Mouse (Mus musculus): ENCODE results near the gene Ddr2. TPM values are rescaled to one million over a fixed set of nuclear protein-coding genes. Genes with fewer than 3 reads are reported as not detected.

Gene Ddr2
- polyA plus RNA-seq, 1 experiment from 2014 or later: 7.9 TPM

DNA sequence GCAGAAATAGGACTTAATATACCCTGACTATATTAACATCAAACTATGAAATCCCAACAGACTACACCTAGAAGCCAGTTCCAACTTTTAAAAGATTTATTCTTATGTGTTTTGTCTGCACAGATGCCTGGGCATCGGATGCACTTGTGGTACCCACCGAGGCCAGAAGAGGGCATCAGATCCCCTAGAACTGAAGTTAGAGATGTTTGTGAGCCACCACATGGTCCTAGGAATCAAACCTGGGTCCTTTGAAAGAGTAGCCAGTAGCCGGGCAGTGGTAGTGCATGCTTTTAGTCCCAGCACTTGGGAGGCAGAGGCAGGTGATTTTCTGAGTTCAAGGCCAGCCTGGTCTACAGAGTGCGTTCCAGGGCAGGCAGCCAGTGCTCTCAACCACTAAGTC, 159.9 kb downstream of the Ddr2 start:
- 95% methylated on average over 4 of the region's 4 CpGs for WGBS
- peaks cover 24% of the 10 kb centered on the region for H3K36me3 ChIP-seq (ENCODE audit: control insufficient read depth, insufficient read depth)

DNA sequence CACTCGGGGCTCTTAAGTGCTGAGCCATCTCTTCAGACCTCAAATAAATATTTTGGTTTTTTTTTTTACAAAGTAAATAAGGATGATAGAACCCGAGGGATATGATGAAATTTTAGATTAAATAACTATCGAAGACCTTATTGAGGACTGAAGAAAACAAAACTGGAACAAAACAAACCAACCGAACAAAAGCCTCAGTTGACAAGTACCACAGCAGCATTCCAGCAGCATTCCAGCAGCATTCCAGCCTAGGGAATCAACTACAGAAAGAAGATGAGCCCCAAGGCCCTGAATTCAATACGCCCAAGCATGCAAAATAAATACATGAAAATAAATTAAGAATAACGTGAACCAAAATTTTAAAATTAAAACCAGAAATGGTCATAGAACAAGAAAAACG, 160.6 kb downstream of the Ddr2 start:
- 86% methylated on average over 7 of the region's 7 CpGs for WGBS
- no peak overlapping the region for H3K9ac ChIP-seq (replicated peaks; ENCODE audit: low read depth, low read length)
- ATAC-seq: no peak
- H3K4me2 ChIP-seq (ENCODE audit: low read length): no peak overlapping the region
- no peak overlapping the region for H3K27ac ChIP-seq (ENCODE audit: low read length)
- no peaks in the 10 kb centered on the region for H3K27me3 ChIP-seq (replicated peaks; ENCODE audit: control insufficient read depth, insufficient read depth, low read length)
- no peaks in the 10 kb centered on the region for H3K4me1 ChIP-seq (replicated peaks; ENCODE audit: control insufficient read depth, insufficient read depth, low read length)
- H3K4me3 ChIP-seq (replicated peaks; ENCODE audit: low read length): no peak overlapping the region
- H3K9me3 ChIP-seq (ENCODE audit: control insufficient read depth, low read length): peaks cover 1% of the 10 kb centered on the region; the same call in 1 of the 2 replicates
- H3K36me3 ChIP-seq (ENCODE audit: control insufficient read depth, insufficient read depth): peaks cover 20% of the 10 kb centered on the region

More for the DNA sequence above, 159.9 kb downstream of the Ddr2 start:
- H3K4me2 ChIP-seq (ENCODE audit: low read length): no peak overlapping the region
- no peak for ATAC-seq
- H3K9me3 ChIP-seq (ENCODE audit: control insufficient read depth, low read length): no peaks in the 10 kb centered on the region
- no peaks in the 10 kb centered on the region for H3K4me1 ChIP-seq (replicated peaks; ENCODE audit: control insufficient read depth, insufficient read depth, low read length)
- H3K4me3 ChIP-seq (replicated peaks; ENCODE audit: low read length): no peak overlapping the region
- H3K9ac ChIP-seq (replicated peaks; ENCODE audit: low read depth, low read length): no peak overlapping the region
- H3K27me3 ChIP-seq (replicated peaks; ENCODE audit: control insufficient read depth, insufficient read depth, low read length): no peaks in the 10 kb centered on the region
- no peak overlapping the region for H3K27ac ChIP-seq (ENCODE audit: low read length)

DNA sequence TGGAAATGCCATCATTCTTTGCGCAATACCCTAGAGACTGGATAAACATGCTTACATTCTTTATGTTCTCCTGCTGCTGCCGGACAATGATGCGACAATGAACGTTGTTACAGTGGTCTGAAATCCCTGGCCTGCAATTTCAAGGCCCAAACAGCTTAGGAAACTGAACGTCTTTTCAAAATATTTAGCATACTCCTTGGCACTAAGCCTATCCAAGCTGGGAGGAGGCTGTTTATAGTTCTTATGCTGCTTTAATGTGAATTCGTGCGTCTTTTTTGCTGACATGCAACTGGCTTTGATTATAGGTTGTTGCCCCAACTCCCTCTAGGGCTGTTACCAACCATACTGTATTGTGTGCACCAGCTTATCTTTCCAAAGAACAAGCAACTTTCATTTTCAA, 161.7 kb downstream of the Ddr2 start:
- H3K4me3 ChIP-seq (replicated peaks; ENCODE audit: low read length): no peak overlapping the region
- H3K27me3 ChIP-seq (replicated peaks; ENCODE audit: control insufficient read depth, insufficient read depth, low read length): no peaks in the 10 kb centered on the region
- H3K9me3 ChIP-seq (ENCODE audit: control insufficient read depth, low read length): peaks cover 7% of the 10 kb centered on the region
- 78% methylated on average over 7 of the region's 7 CpGs for WGBS
- H3K9ac ChIP-seq (replicated peaks; ENCODE audit: low read depth, low read length): no peak overlapping the region
- H3K36me3 ChIP-seq (ENCODE audit: control insufficient read depth, insufficient read depth): peaks cover 11% of the 10 kb centered on the region
- no peak for ATAC-seq
- no peaks in the 10 kb centered on the region for H3K4me1 ChIP-seq (replicated peaks; ENCODE audit: control insufficient read depth, insufficient read depth, low read length)
- H3K27ac ChIP-seq (ENCODE audit: low read length): no peak overlapping the region
- no peak overlapping the region for H3K4me2 ChIP-seq (ENCODE audit: low read length)

DNA sequence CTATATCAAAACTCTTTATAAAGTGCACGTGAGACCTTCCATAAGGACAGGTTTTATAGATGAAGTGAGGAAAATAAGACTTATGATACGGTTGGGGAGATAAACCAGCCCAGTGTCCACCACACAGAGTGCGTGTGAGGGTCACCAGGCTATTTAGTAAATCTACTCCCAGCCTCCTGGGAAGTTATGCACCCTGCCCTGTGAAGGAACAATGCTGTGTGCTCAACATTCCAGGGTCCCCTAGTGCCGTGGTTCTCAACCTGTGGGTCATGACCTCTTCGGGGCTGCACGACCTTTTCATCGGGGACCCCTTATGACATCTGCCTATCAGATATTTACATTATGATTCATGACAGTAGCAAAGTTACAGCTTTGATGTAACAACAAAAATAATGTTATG, 162.3 kb downstream of the Ddr2 start:
- 86% methylated on average over 7 of the region's 7 CpGs for WGBS
- no peak overlapping the region for H3K27ac ChIP-seq (ENCODE audit: low read length)
- no peaks in the 10 kb centered on the region for H3K27me3 ChIP-seq (replicated peaks; ENCODE audit: control insufficient read depth, insufficient read depth, low read length)
- H3K4me1 ChIP-seq (replicated peaks; ENCODE audit: control insufficient read depth, insufficient read depth, low read length): no peaks in the 10 kb centered on the region
- H3K9me3 ChIP-seq (ENCODE audit: control insufficient read depth, low read length): peaks cover 7% of the 10 kb centered on the region
- no peak overlapping the region for H3K4me3 ChIP-seq (replicated peaks; ENCODE audit: low read length)
- peaks cover 11% of the 10 kb centered on the region for H3K36me3 ChIP-seq (ENCODE audit: control insufficient read depth, insufficient read depth)
- ATAC-seq: no peak
- no peak overlapping the region for H3K4me2 ChIP-seq (ENCODE audit: low read length)
- no peak overlapping the region for H3K9ac ChIP-seq (replicated peaks; ENCODE audit: low read depth, low read length)

DNA sequence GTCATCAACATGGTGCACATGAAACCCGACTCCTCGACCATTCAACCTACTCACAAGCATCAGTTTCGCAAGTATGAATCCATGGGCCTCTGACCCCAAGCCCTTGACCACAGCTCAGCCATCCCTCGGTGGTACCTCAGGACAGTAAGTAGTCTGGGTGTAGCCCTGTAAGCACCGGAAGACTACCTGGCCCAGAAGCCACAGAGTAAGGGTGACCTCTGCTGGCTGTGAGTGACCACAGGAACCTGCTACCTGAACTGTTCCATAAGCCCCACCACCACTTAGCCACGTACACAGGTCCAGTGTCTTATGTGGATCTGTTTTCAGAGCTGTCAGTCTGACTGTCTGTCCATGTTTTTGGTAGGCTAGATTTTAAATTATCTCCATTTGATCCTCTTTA, 162.9 kb downstream of the Ddr2 start:
- H3K27ac ChIP-seq (ENCODE audit: low read length): no peak overlapping the region
- peaks cover 7% of the 10 kb centered on the region for H3K9me3 ChIP-seq (ENCODE audit: control insufficient read depth, low read length)
- no peak overlapping the region for H3K4me3 ChIP-seq (replicated peaks; ENCODE audit: low read length)
- H3K36me3 ChIP-seq (ENCODE audit: control insufficient read depth, insufficient read depth): peaks cover 8% of the 10 kb centered on the region; the same call in 1 of the 2 replicates
- no peak for ATAC-seq
- H3K4me1 ChIP-seq (replicated peaks; ENCODE audit: control insufficient read depth, insufficient read depth, low read length): no peaks in the 10 kb centered on the region
- no peak overlapping the region for H3K9ac ChIP-seq (replicated peaks; ENCODE audit: low read depth, low read length)
- 74% methylated on average over 6 of the region's 6 CpGs for WGBS
- no peak overlapping the region for H3K4me2 ChIP-seq (ENCODE audit: low read length)
- H3K27me3 ChIP-seq (replicated peaks; ENCODE audit: control insufficient read depth, insufficient read depth, low read length): no peaks in the 10 kb centered on the region

DNA sequence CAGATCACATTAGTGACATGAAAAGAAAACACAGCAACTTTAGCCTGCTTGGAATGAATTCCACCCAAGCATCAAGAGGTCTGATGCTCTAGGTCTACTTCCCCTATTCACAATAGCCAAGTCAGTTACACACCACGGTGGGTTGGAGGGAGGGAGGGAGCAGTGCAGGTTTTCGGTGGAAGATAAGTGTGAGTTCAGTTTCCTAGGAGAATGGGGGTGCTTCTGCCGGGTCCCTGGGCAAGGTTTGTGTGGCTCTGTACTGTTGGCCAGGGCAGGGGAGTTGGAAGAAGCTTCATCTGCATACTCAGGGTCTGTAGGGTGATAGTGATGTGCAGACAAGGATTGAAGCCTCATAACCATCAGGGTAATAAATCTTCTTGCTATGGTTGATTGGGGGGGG, 164.6 kb downstream of the Ddr2 start:
- H3K4me2 ChIP-seq (ENCODE audit: low read length): no peak overlapping the region
- no peaks in the 10 kb centered on the region for H3K36me3 ChIP-seq (ENCODE audit: control insufficient read depth, insufficient read depth)
- H3K27me3 ChIP-seq (replicated peaks; ENCODE audit: control insufficient read depth, insufficient read depth, low read length): no peaks in the 10 kb centered on the region
- 87% methylated on average over 3 of the region's 3 CpGs for WGBS
- no peak overlapping the region for H3K4me3 ChIP-seq (replicated peaks; ENCODE audit: low read length)
- no peaks in the 10 kb centered on the region for H3K4me1 ChIP-seq (replicated peaks; ENCODE audit: control insufficient read depth, insufficient read depth, low read length)
- peaks cover 7% of the 10 kb centered on the region for H3K9me3 ChIP-seq (ENCODE audit: control insufficient read depth, low read length)
- H3K27ac ChIP-seq (ENCODE audit: low read length): no peak overlapping the region
- no peak overlapping the region for H3K9ac ChIP-seq (replicated peaks; ENCODE audit: low read depth, low read length)
- no peak for ATAC-seq

DNA sequence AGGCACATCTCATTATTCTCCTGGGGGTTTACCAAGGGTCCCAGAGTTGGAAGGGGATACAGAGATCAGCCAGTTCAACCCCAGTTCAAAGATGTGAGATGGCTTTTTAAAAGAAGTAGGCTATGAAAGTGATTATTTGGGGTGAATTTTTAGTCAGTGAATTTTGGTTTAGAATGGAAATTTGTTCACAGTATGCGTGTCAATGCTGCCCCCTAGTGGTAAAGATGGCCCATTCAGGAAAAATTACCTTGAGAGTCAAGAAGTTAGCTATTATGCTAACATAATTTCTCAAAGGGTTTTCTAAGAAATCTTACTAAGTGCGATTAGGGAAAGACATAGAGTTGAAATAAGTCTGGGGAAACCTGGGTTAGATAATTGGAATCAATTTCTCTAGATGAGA, 171.2 kb downstream of the Ddr2 start:
- no peak for ATAC-seq
- Histone ChIP-seq H3K27ac (ENCODE audit: low read length) (no peak overlapping the region), H3K9me3 (ENCODE audit: control insufficient read depth, low read length) (no peaks in the 10 kb centered on the region), H3K9ac (replicated peaks; ENCODE audit: low read depth, low read length) (no peak overlapping the region), H3K4me2 (ENCODE audit: low read length) (no peak overlapping the region), H3K36me3 (ENCODE audit: control insufficient read depth, insufficient read depth) (no peaks in the 10 kb centered on the region), H3K4me3 (replicated peaks; ENCODE audit: low read length) (no peak overlapping the region), H3K27me3 (replicated peaks; ENCODE audit: control insufficient read depth, insufficient read depth, low read length) (no peaks in the 10 kb centered on the region), H3K4me1 (replicated peaks; ENCODE audit: control insufficient read depth, insufficient read depth, low read length) (peaks cover 1% of the 10 kb centered on the region)
- 4% methylated on average over 2 of the region's 2 CpGs for WGBS

DNA sequence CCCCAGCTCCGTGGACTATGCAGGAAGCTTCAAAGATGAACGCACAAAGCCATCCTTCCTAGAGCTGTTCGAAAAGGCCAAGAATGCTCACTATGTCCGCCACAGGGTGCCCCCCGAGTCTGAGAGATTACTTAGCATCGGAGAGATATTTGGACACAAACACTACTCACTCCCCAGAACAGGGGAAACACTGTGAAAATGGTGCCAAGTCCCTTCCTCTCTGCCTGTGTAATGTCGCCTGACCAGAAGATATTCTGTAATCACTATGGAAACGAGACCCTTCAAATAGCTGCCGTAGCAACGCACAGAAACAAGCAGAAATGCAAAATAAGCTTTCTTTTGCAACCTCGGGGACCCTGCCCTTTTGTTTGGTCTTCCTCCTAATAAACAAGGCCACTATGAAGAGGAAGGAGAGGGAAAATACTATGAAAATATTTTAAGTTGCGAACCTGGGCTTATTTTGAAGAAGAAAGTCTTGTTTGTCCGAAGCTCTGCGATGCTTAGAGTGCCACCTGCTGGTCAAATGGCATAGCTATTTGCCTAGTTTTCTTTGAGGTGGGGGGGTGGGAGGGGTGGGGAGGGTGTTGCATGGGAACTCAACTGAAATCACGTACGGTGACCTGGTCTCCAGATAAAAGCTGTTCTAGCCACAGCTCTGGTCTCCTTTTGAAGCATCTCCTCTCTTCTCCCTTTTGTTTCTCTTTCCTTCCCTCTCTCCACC, 176.4 kb downstream of the Ddr2 start:
- Histone ChIP-seq H3K36me3 (ENCODE audit: control insufficient read depth, insufficient read depth) (no peaks in the 10 kb centered on the region), H3K9me3 (ENCODE audit: control insufficient read depth, low read length) (no peaks in the 10 kb centered on the region), H3K4me2 (ENCODE audit: low read length) (peak overlapping the region; percentile 68), H3K27me3 (replicated peaks; ENCODE audit: control insufficient read depth, insufficient read depth, low read length) (no peaks in the 10 kb centered on the region), H3K4me3 (replicated peaks; ENCODE audit: low read length) (peak overlapping the region; percentile 42), H3K4me1 (replicated peaks; ENCODE audit: control insufficient read depth, insufficient read depth, low read length) (peaks cover 10% of the 10 kb centered on the region), H3K9ac (replicated peaks; ENCODE audit: low read depth, low read length) (peak overlapping the region; percentile 38; the same call in 1 of the 2 replicates), H3K27ac (ENCODE audit: low read length) (peak overlapping the region; percentile 43)
- peak; percentile 84 for ATAC-seq
- 16% methylated on average over 16 of the region's 16 CpGs for WGBS

DNA sequence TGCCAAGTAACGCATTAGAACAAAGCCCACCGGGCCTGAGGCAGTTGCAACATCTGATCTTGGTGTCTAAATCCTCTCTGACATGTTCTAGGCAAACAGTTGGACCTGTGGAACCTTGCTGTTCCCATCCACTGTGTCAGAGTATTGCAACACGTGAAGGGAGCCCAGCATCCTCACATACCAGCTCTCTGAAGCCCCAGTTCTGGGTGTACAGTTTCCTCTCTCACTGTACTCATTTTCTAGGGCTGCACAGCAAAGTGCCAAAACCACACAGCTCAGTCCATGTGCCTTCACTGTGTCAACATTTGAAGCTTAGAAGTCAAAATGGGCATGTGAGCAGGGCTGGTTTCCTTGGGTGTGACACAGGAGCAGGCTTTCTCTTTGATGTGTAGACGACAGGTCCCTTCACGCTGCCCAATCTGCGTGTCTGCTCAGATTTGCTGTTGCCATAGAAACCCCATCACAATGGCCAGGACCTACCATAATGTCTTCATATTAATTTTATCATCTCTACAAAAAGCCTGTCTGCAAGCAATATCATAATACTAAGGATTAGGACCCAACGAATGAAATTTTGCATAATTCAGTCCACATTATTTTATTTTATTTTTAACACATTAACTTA, 178.3 kb downstream of the Ddr2 start:
- Histone ChIP-seq H3K4me1 (replicated peaks; ENCODE audit: control insufficient read depth, insufficient read depth, low read length) (peaks cover 19% of the 10 kb centered on the region), H3K9me3 (ENCODE audit: control insufficient read depth, low read length) (no peaks in the 10 kb centered on the region), H3K27ac (ENCODE audit: low read length) (peak overlapping the region; percentile 38; the same call in 1 of the 2 replicates), H3K36me3 (ENCODE audit: control insufficient read depth, insufficient read depth) (no peaks in the 10 kb centered on the region), H3K9ac (replicated peaks; ENCODE audit: low read depth, low read length) (no peak overlapping the region), H3K27me3 (replicated peaks; ENCODE audit: control insufficient read depth, insufficient read depth, low read length) (no peaks in the 10 kb centered on the region), H3K4me3 (replicated peaks; ENCODE audit: low read length) (no peak overlapping the region), H3K4me2 (ENCODE audit: low read length) (no peak overlapping the region)
- WGBS: 53% methylated on average over 7 of the region's 7 CpGs
- ATAC-seq: no peak
